Mouse (Mus musculus): Measurements from ENCODE around the gene Ppp2r5c.

Gene Ppp2r5c

DNA sequence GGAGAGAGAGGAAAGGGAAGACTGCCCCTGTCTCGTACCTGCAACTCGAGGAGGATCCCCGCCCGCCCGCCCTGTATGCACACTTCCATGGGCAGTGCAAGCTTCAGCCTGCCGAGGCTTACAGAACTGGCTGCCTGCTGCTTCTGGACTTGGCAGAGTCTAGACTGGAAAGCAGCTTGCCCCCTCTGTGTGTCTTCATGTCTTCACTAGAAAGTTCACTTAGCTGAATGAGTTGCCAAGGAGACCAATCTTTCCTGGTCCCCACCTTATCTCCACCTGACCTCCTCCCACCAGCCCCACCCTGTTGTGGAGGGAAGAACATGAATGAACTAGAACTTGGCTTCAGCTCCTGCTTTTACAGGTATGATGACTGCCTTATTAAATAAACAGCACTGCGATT, 66.0 kb downstream of the Ppp2r5c start:
- DNase-seq (ENCODE audit: low spot score), result no peak

DNA sequence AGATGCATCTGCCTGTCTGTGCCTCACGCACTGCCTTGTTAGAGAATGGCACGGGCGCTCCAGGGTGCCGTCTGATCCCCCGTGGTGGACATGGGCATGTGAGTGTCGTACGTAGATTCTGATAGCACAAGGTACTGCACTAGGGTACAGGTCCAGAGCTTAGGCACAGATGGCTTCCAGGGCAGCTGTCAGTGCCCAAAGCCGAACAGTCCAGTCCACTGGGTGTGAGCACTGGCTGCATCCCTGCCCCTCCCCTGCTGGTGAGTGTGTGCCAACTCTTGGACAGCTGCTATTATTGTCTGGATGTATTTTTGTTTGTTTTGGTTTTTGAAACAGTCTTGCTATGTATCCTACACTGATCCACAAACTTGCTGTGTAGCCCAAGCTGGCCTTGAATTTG, 68.8 kb downstream of the Ppp2r5c start:
- no peak for DNase-seq (ENCODE audit: low spot score)

DNA sequence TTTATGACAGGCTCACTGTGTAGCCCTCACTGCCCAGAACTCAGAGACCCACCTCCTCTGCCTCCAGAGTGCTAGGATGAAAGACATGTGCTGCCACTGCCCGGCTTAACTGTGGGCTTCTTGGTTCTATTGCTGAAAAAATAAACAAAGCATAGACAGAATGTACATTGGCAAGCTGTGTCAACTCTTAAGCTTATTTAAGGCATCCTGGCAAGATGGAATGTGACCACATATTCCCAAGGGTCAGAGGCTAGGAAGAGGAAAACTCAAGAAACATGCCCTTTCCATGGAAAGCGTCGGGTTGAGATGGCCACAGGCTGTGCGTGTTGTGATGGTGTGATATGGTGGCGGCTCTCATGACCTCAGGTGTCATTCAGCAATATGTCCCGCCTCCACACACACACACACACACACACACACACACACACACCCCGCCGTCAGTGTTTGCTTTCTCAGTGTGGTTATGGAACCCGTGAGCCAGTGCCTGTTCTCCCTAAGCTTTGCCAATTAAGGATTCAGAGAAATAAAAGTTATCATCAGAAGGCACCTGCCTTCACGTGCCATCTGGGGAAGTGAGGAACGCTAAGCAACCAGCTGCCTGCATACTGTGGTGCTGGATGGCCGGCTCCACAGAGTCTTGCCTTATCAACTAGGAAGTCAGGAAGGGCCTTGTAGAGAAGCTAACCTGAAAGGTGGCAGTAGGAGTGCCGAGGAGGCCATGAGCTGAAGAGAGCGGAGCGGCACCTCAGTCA, 73.5 kb downstream of the Ppp2r5c start:
- DNase-seq (ENCODE audit: low spot score), result no peak

DNA sequence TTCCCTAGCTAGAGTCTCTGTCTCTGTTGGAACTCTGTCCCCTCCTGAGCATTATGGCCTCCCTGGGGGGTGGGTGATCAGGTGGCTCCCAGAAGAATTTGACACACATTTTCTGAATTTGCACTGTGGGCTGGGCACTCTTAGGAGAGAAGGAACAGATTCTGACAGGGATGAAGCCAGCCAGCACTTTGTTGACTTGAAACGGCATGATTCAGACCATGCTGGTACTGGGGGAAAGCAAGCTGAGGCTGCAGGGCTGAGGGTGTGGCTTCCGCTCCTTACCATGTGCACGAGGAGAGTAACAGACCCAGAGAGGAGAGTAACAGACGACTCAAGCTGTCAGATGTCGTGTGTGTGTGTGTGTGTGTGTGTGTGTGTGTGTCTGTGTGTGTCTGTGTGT, 76.6 kb downstream of the Ppp2r5c start:
- DNase-seq (ENCODE audit: low spot score), result no peak

DNA sequence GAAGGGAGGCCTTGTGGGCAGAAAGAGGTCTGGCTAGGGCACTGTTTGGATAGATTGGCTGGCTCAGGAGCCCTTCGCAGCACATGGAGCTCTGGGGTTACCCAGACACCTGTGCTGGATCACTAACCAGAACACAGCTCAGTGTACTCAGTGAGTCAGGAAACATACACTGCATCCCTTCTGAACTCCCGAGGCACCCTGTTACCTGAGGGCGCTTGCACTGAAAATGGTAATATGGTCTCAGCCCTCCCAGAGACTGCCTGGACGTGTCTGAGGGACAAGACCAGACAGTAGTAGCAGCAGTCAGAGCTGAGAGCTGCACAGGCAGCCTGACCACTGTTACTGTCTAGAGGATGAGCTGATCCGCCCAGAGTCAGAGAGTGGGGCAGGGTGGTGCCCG, 85.8 kb downstream of the Ppp2r5c start:
- no peak for DNase-seq (ENCODE audit: low spot score)

DNA sequence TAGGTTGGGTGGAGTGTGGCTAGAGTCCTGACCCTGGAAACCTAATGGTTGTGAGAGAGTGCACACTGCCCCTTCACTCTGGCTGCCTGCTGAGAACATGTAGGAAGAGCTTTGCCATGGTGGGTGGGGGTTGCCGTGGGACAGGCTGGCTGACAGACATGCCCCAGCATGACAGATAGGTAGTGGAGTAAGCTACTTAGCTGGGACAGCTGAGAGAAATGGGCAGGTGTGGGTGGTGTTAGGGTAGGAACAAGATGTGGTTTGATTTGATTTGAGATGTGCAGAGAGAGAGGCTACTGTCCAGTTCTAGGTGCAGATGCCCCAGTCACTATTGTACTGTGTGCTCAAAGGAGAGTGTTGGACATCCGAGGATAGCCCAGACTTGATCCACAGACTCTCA, 86.2 kb downstream of the Ppp2r5c start:
- DNase-seq (ENCODE audit: low spot score), result no peak

DNA sequence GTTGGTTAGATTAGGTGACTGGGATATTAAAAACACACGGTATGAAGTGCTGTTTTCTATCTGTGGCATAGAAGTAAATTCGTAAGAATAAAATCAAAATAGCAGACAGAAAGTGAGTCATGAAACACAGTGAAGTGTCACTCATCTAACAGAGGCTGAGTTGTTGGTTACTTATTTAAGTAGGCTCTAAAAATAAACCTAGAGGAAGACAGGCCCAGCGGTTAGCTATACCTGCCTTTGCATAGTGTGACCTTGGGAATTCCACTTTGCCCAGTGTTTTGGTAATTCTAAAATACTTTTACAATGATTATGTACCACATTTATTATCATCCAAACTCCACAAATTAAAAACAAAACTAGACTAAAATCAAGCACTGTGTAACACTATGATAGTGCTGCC, 86.9 kb downstream of the Ppp2r5c start:
- DNase-seq (ENCODE audit: low spot score), result no peak

- no peak for DNase-seq (ENCODE audit: low spot score)
Observed at GRCm38 (mm10) chr12:110535361-110535760, 88.4 kb downstream of the Ppp2r5c start.

DNA sequence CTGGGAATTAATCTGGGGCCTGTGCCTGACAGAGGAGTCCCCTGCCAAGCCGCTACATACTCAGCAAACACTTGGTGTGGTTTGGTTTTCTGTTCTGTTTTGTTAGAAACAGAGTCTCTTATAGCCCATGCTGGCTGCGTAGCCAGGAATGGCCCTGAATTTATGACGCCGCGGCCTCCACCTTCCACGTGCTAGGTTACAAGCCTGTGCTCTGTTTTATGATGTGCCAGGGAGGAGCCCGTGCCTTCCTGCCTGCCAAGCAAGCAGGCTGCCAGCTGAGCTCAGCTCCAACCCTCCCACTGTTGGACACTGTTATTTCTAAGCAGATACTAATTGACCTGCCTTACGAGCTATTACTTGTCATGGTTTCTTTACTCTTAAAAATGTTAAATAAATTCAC, 90.8 kb downstream of the Ppp2r5c start:
- DNase-seq (ENCODE audit: low spot score), result peak; percentile 19

DNA sequence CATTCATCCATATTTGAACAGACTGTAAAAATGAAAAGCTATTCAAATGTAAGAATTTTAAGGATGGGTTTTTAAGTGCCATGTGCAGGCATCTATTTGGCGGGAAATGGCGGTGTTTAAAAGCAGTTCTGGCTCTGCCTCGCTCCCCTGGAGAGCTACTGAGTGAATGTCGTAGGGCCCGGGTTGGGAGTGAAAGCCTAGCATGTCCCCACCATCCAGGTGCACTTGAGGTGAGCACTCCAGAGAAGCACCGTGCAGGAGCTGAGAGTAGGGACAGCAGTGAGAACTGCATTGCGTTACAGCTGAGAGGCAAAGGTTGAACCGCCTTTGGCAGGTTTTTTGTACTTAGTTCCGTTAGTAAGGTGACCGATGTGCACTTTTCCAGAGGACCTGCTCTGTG, 92.4 kb downstream of the Ppp2r5c start:
- no peak for DNase-seq (ENCODE audit: low spot score)

DNA sequence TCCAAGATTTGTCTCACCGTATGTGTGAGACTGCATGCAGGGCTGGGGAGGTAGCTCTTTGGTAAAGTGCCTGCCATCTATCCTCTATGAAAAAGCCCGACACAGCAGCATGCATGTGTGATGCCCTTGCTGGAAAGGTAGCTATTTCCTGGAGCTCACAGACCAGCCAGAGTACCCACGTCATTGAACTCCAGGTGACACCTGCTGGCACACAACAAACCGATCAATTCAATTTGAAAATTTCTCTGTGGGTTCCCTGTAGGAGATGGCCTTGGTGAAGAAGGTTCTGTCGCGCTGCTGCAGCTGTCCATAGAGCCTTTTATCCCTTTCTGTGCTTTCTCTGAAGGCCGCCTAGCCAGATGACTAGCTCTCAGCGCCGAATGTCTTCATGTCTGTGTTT, 92.9 kb downstream of the Ppp2r5c start:
- DNase-seq (ENCODE audit: low spot score), result no peak

DNA sequence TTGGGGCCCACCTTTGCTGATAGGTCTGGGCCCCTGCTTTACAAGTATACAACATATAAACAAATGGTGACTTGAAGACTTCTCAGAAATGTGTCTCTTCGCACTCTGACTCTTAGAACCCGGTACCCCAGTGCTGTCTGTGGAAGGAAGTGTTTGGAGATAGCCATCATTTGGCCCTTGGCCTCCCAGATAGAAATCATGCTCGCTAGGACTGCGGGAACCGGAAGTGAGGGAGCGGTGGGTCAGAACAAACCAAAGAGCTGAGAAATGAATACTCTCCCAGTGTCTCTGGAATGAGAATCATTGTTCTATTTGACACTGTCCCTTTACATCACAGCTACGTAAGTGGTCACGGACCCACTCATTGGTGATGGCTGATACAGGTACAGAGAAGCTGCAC, 93.4 kb downstream of the Ppp2r5c start:
- no peak for DNase-seq (ENCODE audit: low spot score)

DNA sequence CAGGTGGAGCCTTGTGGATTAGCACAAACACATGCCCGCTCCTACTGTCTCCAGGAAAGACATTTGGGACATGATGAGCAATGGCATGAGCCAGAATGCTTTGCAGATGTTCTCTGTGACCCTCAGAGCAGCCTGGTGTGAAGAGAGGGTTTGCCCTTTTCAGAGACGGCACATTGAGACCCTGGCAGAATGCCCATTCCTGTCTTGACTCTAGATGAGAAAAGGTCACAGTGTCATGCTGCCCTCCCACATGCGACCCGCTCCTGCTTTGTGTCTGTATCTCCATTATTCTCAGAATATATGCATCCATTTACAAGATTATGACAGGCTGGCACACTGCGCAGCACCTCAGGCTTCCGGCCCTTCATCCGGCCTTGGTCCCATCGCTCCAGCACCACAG, 94.1 kb downstream of the Ppp2r5c start:
- DNase-seq (ENCODE audit: low spot score), result no peak

DNA sequence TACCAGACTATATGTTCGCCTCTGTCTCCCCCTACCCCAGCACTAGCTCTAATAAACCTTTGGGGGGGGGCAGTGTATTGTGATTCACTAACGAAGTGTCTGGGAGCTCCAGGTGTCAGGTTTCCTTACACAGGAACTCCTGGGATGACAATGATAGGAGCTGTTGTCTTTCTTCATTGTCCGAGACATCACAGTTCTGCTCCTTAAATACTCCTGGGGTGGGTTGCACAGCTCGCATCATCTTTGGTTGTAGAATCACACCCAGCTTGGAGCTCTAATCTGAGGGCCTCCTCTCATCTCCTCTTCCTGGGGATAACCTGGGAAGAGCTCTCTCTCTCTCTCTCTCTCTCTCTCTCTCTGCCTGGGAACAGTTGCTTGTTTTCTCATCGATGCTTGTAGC, 94.6 kb downstream of the Ppp2r5c start:
- no peak for DNase-seq (ENCODE audit: low spot score)

DNA sequence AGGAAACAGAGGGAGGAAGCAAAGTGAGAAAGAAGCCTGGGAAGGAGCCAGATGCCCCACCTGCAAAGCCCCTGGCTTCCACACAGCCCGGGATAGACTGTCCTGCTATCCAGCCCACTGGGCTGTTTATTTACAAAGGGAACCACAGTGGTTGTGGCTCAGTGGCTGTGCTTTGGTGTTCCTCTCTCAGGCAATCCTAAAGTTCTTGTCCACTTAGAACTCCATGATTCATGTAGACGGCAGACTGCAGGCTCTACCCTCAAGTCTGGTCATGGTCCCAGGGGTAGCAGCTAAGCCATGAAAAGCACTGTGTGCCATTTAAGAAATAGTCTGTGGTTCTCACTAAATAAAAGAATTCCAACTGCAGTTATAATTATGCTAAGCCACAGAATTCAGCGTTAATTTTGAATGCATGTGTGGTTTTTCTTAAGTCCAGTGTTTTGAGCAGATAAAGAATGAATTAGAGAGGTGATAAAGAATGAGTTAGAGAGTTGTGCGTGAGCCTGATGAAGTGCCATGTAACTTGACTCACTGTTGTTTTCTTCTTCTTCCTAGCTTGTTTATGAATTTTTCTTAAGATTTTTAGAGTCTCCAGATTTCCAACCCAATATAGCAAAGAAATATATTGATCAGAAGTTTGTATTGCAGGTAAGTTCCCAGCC, 98.3 kb downstream of the Ppp2r5c start:
- no peak for DNase-seq (ENCODE audit: low spot score)

DNA sequence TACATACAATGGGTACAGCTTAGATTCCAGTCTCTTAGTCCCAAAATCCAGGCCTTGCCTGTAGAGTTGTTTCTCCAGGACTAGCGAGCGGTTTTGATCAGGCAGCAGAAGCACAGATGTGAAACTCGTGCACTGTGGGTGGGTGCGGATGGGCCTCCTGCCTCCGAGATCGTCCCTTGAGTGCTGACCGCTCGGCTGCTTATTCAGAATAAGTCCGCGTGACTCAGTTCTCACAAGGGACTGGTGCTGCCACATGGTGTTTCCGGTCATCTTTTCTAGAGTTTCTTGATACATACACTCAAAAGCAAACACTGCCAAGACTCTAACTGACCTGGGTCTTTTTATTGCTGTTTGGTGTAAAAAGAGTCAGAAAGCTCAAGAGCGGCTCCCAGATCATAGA, 100.7 kb downstream of the Ppp2r5c start:
- no peak for DNase-seq (ENCODE audit: low spot score)

- DNase-seq (ENCODE audit: low spot score), result no peak
Observed at GRCm38 (mm10) chr12:110549437-110550112, 102.7 kb downstream of the Ppp2r5c start.

DNA sequence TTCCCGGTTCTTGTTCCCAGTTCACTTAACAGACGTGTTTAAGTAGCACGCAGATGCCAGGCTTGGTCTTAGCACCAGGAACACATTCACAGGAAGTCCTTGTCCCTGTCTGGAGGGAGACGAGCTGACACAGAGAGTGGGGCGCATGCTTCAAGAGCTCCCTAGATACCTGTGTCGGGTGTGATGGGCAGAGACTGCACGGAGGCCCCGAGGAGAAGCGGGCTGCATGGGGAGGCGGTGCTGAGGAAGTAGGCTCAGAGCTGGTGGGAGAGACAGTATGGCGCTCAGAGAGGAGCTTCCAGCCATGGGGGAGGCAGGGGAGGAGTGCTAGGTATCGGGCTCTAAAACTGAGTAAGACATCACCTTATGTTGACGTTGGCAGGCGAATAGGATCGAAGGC, 103.4 kb downstream of the Ppp2r5c start:
- no peak for DNase-seq (ENCODE audit: low spot score)

DNA sequence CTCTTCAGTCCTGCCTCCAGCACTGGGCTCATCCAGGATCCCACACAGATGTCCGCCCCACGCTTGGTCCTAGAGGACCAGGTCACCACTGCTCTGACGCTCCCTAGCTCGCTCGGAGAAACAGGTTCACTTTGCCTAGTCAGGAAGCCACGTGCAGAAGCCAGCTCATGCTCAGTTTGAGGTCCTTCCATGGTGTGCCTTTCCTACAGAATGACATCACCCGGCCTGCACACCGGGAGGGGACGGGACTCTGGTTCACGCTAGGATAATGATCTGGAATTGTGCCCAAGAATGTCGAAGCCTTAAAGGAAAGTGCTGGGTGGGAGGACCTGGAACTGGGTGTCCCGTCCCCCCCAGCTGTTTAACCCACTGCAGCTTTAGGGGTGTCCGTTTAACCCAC, 105.2 kb downstream of the Ppp2r5c start:
- DNase-seq (ENCODE audit: low spot score), result no peak

- DNase-seq (ENCODE audit: low spot score), result no peak
Observed at GRCm38 (mm10) chr12:110553362-110553761, 106.4 kb downstream of the Ppp2r5c start.

- no peak for DNase-seq (ENCODE audit: low spot score)
Observed at GRCm38 (mm10) chr12:110555536-110556240, 108.8 kb downstream of the Ppp2r5c start.

- DNase-seq (ENCODE audit: low spot score), result no peak
Observed at GRCm38 (mm10) chr12:110556861-110557628, 110.1 kb downstream of the Ppp2r5c start.
